In the genomic region with DNA sequence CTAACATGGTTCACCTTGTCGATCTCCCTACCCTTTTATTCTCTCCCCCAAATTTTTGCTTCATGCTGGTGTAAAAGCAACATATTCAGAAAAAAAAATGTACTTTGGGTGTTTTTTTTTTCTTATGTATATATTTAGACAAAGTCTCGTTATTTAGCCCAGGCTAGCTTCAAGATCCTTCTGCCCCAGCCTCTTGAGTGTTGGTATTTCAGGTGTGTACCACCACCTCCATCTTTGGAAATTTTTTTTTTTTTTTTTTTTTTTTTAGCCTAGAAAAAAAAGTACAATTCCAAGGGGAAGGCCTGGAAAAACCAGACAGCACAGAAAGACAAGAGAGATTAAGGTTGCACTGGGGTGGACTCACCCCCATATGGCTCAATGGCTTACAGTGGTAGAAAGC, we compare ENCODE assay signal across 24 mouse cellular contexts. TPM values are rescaled to one million over a fixed set of nuclear protein-coding genes. Genes with fewer than 3 reads are reported as not detected.
DNase-seq lines count a peak whose midpoint lies in the region; ATAC-seq and TF ChIP-seq lines count a peak whose summit lies in the region.
"Had no signal": no experiment of that assay in that cellular context is flagged by ENCODE, and none has a peak within 500 bp of the region (broad histone marks: within the 10 kb centered on the region; RNA-seq: fewer than 3 reads in every experiment).

No protein-coding gene starts in this region.

- H3K4me1 ChIP-seq in heart, embryonic 14.5 days (ENCODE audit: control insufficient read depth in 2 of 2, insufficient read depth in 2 of 2, low read length in 2 of 2), result peaks cover 12 to 14% of the 10 kb centered on the region in 2 experiments; a peak in 3 of 4 replicates
- H3K4me1 ChIP-seq in stomach, embryonic 16.5 days (ENCODE audit: control insufficient read depth, insufficient read depth, low read length), result peaks cover 14% of the 10 kb centered on the region
- H3K4me1 ChIP-seq in stomach, postnatal 0 days (replicated peaks; ENCODE audit: control insufficient read depth, insufficient read depth), result peaks cover 7% of the 10 kb centered on the region; the same call in 1 of the 2 replicates
- H3K4me1 ChIP-seq in liver, embryonic 14.5 days (replicated peaks; ENCODE audit: control insufficient read depth in 2 of 2, insufficient read depth in 2 of 2, low read length in 1 of 2), result peaks cover 15 to 23% of the 10 kb centered on the region in 2 experiments

- no peaks in the 10 kb centered on the region for H3K27me3 ChIP-seq in heart, embryonic 14.5 days (ENCODE audit: control insufficient read depth, insufficient read depth, low read length)
- H3K27me3 ChIP-seq in stomach, embryonic 16.5 days (ENCODE audit: control insufficient read depth, insufficient read depth, low read length), result no peaks in the 10 kb centered on the region
- no peaks in the 10 kb centered on the region for H3K27me3 ChIP-seq in stomach, postnatal 0 days (ENCODE audit: control insufficient read depth, insufficient read depth, low read length)
- H3K27me3 ChIP-seq in liver, embryonic 14.5 days (ENCODE audit: control insufficient read depth, insufficient read depth, low read length), result no peaks in the 10 kb centered on the region
- H3K27me3 ChIP-seq: heart, embryonic 15.5 days; neural tube, embryonic 15.5 days had no signal

- no peak for ATAC-seq in heart, embryonic 14.5 days (ENCODE audit: insufficient number of reproducible peaks, insufficient read depth, low FRiP score, low read depth)
- no peak for ATAC-seq in stomach, embryonic 16.5 days (ENCODE audit: insufficient read depth, low FRiP score)
- no peak for ATAC-seq in stomach, postnatal 0 days (ENCODE audit: low FRiP score, low TSS enrichment)
- no peak for ATAC-seq in liver, embryonic 14.5 days (ENCODE audit: insufficient read depth)
- ATAC-seq: midbrain, embryonic 13.5 days had no signal

- no peak for TF ChIP-seq CTCF in stomach, postnatal 0 days (IDR thresholded peaks at IDR 0.05; ENCODE audit: low read depth)
- TF ChIP-seq CTCF in liver, embryonic 14.5 days (IDR thresholded peaks at IDR 0.05; ENCODE audit: low read depth), result no peak

- no peak overlapping the region for H3K27ac ChIP-seq in heart, embryonic 14.5 days (replicated peaks in 1 of 2; ENCODE audit: control insufficient read depth in 1 of 2, insufficient read depth in 1 of 2, low read depth in 2 of 2, low read length in 2 of 2)
- H3K27ac ChIP-seq in stomach, embryonic 16.5 days (ENCODE audit: low read length), result no peak overlapping the region
- no peak overlapping the region for H3K27ac ChIP-seq in stomach, postnatal 0 days (replicated peaks)
- H3K27ac ChIP-seq in liver, embryonic 14.5 days, result peak overlapping the region; percentile 93
- H3K27ac ChIP-seq: hindbrain, embryonic 12.5 days; midbrain, embryonic 13.5 days; neural tube, embryonic 15.5 days had no signal

- 74% methylated on average over 2 of the region's 2 CpGs for WGBS in heart, embryonic 14.5 days
- WGBS in stomach, embryonic 16.5 days, result 71% methylated on average over 2 of the region's 2 CpGs
- WGBS in stomach, postnatal 0 days, result 76% methylated on average over 2 of the region's 2 CpGs
- 69% methylated on average over 2 of the region's 2 CpGs for WGBS in liver, embryonic 14.5 days (ENCODE audit: insufficient replicate concordance)

- no peaks in the 10 kb centered on the region for H3K9me3 ChIP-seq in heart, embryonic 14.5 days (ENCODE audit: control insufficient read depth, low read length)
- 0 out of 2 replicates have a peak, but pooled peaks cover 2% of the 10 kb centered on the region for H3K9me3 ChIP-seq in stomach, embryonic 16.5 days (replicated peaks; ENCODE audit: control insufficient read depth, low read length)
- no peaks in the 10 kb centered on the region for H3K9me3 ChIP-seq in stomach, postnatal 0 days (ENCODE audit: control insufficient read depth, low read length)
- H3K9me3 ChIP-seq in liver, embryonic 14.5 days (ENCODE audit: control insufficient read depth, low read length), result peaks cover 32% of the 10 kb centered on the region
- H3K9me3 ChIP-seq: heart, embryonic 15.5 days; hindbrain, embryonic 12.5 days; midbrain, embryonic 13.5 days; neural tube, embryonic 15.5 days had no signal

- no peak for TF ChIP-seq EP300 in stomach, postnatal 0 days (optimal IDR thresholded peaks at IDR 0.05)
- no peak for TF ChIP-seq EP300 in liver, embryonic 14.5 days (IDR thresholded peaks at IDR 0.05; ENCODE audit: low read depth)

- DNase-seq in heart, adult 8-10 months (ENCODE audit: low spot score), result no peak
- no peak for DNase-seq in stomach, postnatal 0 days (ENCODE audit: low spot score)
- no peak for DNase-seq in liver, embryonic 14.5 days (ENCODE audit: low read depth in 3 of 3, low spot score in 3 of 3)
- DNase-seq in cerebellum, adult 9-10 months, result no peak
- DNase-seq in Muller cell, postnatal 12 days (ENCODE audit: inconsistent ontology term), result no peak
- DNase-seq: adrenal gland, adult 2 months; cerebellum, adult 11-12 months; cerebellum, postnatal 36 days; gastrocnemius, postnatal 10 days; thymus, adult 18-20 months had no signal

- H3K36me3 ChIP-seq in heart, embryonic 14.5 days (ENCODE audit: control insufficient read depth, insufficient read depth, low read length), result peaks cover 23% of the 10 kb centered on the region
- H3K36me3 ChIP-seq in stomach, embryonic 16.5 days (ENCODE audit: control insufficient read depth, insufficient read depth, low read length), result peaks cover 17% of the 10 kb centered on the region
- peaks cover 14% of the 10 kb centered on the region for H3K36me3 ChIP-seq in stomach, postnatal 0 days (ENCODE audit: control insufficient read depth, insufficient read depth, low read length)
- peaks cover 29% of the 10 kb centered on the region for H3K36me3 ChIP-seq in liver, embryonic 14.5 days (replicated peaks; ENCODE audit: control insufficient read depth, insufficient read depth, low read depth)
- H3K36me3 ChIP-seq: midbrain, embryonic 13.5 days; neural tube, embryonic 15.5 days had no signal

- H3K4me3 ChIP-seq in heart, embryonic 14.5 days (ENCODE audit: control insufficient read depth in 1 of 2, insufficient read depth in 1 of 2, low read depth in 1 of 2, low read length in 2 of 2), result no peak overlapping the region
- H3K4me3 ChIP-seq in stomach, embryonic 16.5 days (replicated peaks; ENCODE audit: low read length), result no peak overlapping the region
- H3K4me3 ChIP-seq in stomach, postnatal 0 days (ENCODE audit: low read depth, low read length), result no peak overlapping the region
- H3K4me3 ChIP-seq in liver, embryonic 14.5 days (ENCODE audit: insufficient read depth in 1 of 2, low read depth in 2 of 2, low read length in 2 of 2), result peak overlapping the region; percentile 77 to 78

- H3K9ac ChIP-seq in heart, embryonic 14.5 days (ENCODE audit: low read length), result no peak overlapping the region
- H3K9ac ChIP-seq in stomach, embryonic 16.5 days (ENCODE audit: low read length), result no peak overlapping the region
- no peak overlapping the region for H3K9ac ChIP-seq in stomach, postnatal 0 days (ENCODE audit: low read length)
- peak overlapping the region; percentile 98 for H3K9ac ChIP-seq in liver, embryonic 14.5 days (replicated peaks)

- peak overlapping the region; percentile 89; the same call in 1 of the 2 replicates for H3K4me2 ChIP-seq in heart, embryonic 14.5 days (ENCODE audit: low read length)
- 0 out of 2 replicates have a peak overlapping the region, but pooled peaks have one; percentile 64 for H3K4me2 ChIP-seq in stomach, embryonic 16.5 days (ENCODE audit: low read depth, low read length)
- no peak overlapping the region for H3K4me2 ChIP-seq in stomach, postnatal 0 days (replicated peaks; ENCODE audit: low read depth)
- peak overlapping the region; percentile 97 for H3K4me2 ChIP-seq in liver, embryonic 14.5 days (ENCODE audit: low read depth)

RNA-seq across cellular contexts. Expression of a gene that starts 1.0 kb away (rescaled TPM):
- polyA plus RNA-seq in heart, embryonic 14.5 days (2014; fragmentation: Nextera tagmentation; extraction: Ambion mirVana), result 8.1 and 8.4 TPM in 2 replicates
- total RNA-seq in heart, adult 8-10 months (2022), result 10 to 100 TPM; 20.2 to 22.1 (median 21.5) TPM
- polyA plus RNA-seq in stomach, embryonic 16.5 days (2015; fragmentation: Nextera tagmentation; extraction: Ambion mirVana), result 8.1 and 9.3 TPM in 2 replicates
- 4.4 and 4.5 TPM in 2 replicates for polyA plus RNA-seq in stomach, postnatal 0 days (2015; fragmentation: Nextera tagmentation; extraction: Ambion mirVana)
- polyA plus RNA-seq in liver, embryonic 14.5 days (2012; rRNA removed), result 3.7 and 5.4 TPM in 2 replicates
- 7.8 and 8.4 TPM in 2 replicates for polyA plus RNA-seq in liver, embryonic 14.5 days (2014; fragmentation: Nextera tagmentation; extraction: Ambion mirVana)

RNA-seq across cellular contexts. Expression of a gene that starts 32.1 kb away (rescaled TPM):
- not detected in 2 replicates for polyA plus RNA-seq in heart, embryonic 14.5 days (2014; fragmentation: Nextera tagmentation; extraction: Ambion mirVana)
- total RNA-seq in heart, adult 8-10 months (2022), result not detected
- 0.15 TPM in 1 of 2 replicates, not detected in the other for polyA plus RNA-seq in stomach, embryonic 16.5 days (2015; fragmentation: Nextera tagmentation; extraction: Ambion mirVana)
- polyA plus RNA-seq in stomach, postnatal 0 days (2015; fragmentation: Nextera tagmentation; extraction: Ambion mirVana), result 0.68 and 0.75 TPM in 2 replicates
- not detected in 2 replicates for polyA plus RNA-seq in liver, embryonic 14.5 days (2012; rRNA removed)
- not detected in 2 replicates for polyA plus RNA-seq in liver, embryonic 14.5 days (2014; fragmentation: Nextera tagmentation; extraction: Ambion mirVana)
- total RNA-seq: adrenal gland, adult 2 months; gastrocnemius, postnatal 10 days; layer of hippocampus, postnatal 14 days; left cerebral cortex, postnatal 14 days had no signal
- polyA plus RNA-seq: adrenal gland, adult 2 months; embryonic facial prominence, embryonic 11.5 days; forebrain, embryonic 11.5 days; heart, embryonic 15.5 days; hindbrain, embryonic 12.5 days; inflammation-experienced regulatory T-cells, adult 6 months; kidney, embryonic 14.5 days; macrophage; midbrain, embryonic 13.5 days; neural tube, embryonic 15.5 days; urinary bladder, adult 2 months had no signal

RNA-seq across cellular contexts. Expression of a gene that starts 44.9 kb away (rescaled TPM):
- polyA plus RNA-seq in heart, embryonic 14.5 days (2014; fragmentation: Nextera tagmentation; extraction: Ambion mirVana), result 0.93 and 1.0 TPM in 2 replicates
- 10 to 100 TPM; 33.2 to 59.2 (median 47.4) TPM for total RNA-seq in heart, adult 8-10 months (2022)
- polyA plus RNA-seq in stomach, embryonic 16.5 days (2015; fragmentation: Nextera tagmentation; extraction: Ambion mirVana), result 0.24 and 0.45 TPM in 2 replicates
- polyA plus RNA-seq in stomach, postnatal 0 days (2015; fragmentation: Nextera tagmentation; extraction: Ambion mirVana), result 0.25 and 0.27 TPM in 2 replicates
- polyA plus RNA-seq in liver, embryonic 14.5 days (2012; rRNA removed), result 0.14 and 0.23 TPM in 2 replicates
- not detected in 2 replicates for polyA plus RNA-seq in liver, embryonic 14.5 days (2014; fragmentation: Nextera tagmentation; extraction: Ambion mirVana)
- polyA plus RNA-seq: forebrain, embryonic 11.5 days; inflammation-experienced regulatory T-cells, adult 6 months had no signal

Comparison
In these comparisons a context has a peak if more than half of its experiments do, and no peak if none do; other contexts are left out.
1. H3K4me3 ChIP-seq: peak in liver, embryonic 14.5 days (2 of 2); none in heart, embryonic 14.5 days (0 of 2), stomach, embryonic 16.5 days (single experiment) and stomach, postnatal 0 days (single experiment).